Mouse (Mus musculus) stomach, embryonic 16.5 days (tissue): ENCODE measurements around the gene Sept6. TPM values are rescaled to one million over a fixed set of nuclear protein-coding genes. Genes with fewer than 3 reads are reported as not detected.
A peak's percentile ranks its signal among the peaks of the same experiment; 100 is the strongest.
"Not testable (repeated sequence)": the region's sequence is repeated elsewhere in the genome, so short reads cannot be mapped to it uniquely, and the experiment has no call there.

Experiments used
- ATAC-seq: fragments of 200-750 bp; cut with Nextera tagmentation; 2 replicates; pipeline ENCODE4 v1.8.0; 2017; ENCODE audit warnings: moderate number of reproducible peaks, moderate TSS enrichment; ENCODE audit not compliant: insufficient read depth, low FRiP score
- H3K27ac ChIP-seq: fragments of 300-500 bp; sonication (generic); 2 replicates; pipeline ENCODE4 v1.5.1; 2014; ENCODE audit warnings: low read length
- H3K27me3 ChIP-seq: fragments of 300-500 bp; sonication (generic); 2 replicates; pipeline ENCODE4 v1.6.1; 2014; ENCODE audit warnings: low read length, control low read depth, mixed read lengths; ENCODE audit not compliant: control insufficient read depth, insufficient read depth
- H3K36me3 ChIP-seq: fragments of 300-500 bp; sonication (generic); 2 replicates; pipeline ENCODE4 v1.6.1; 2014; ENCODE audit warnings: low read length; ENCODE audit not compliant: control insufficient read depth, insufficient read depth
- H3K4me1 ChIP-seq: fragments of 300-500 bp; sonication (generic); 2 replicates; pipeline ENCODE4 v1.6.1; 2014; ENCODE audit warnings: low read length, control low read depth, mixed read lengths; ENCODE audit not compliant: control insufficient read depth, insufficient read depth
- H3K4me2 ChIP-seq: fragments of 300-500 bp; sonication (generic); 2 replicates; pipeline ENCODE4 v1.6.1; 2014; ENCODE audit warnings: low read depth, low read length, mixed read lengths
- H3K4me3 ChIP-seq: fragments of 300-500 bp; sonication (generic); replicated peaks from 2 replicates; pipeline ENCODE4 v1.5.1; 2014; ENCODE audit warnings: mild to moderate bottlenecking, low read length
- H3K9ac ChIP-seq: fragments of 300-500 bp; sonication (generic); 2 replicates; pipeline ENCODE4 v1.6.1; 2014; ENCODE audit warnings: low read length
- H3K9me3 ChIP-seq: fragments of 300-500 bp; sonication (generic); replicated peaks from 2 replicates; pipeline ENCODE4 v1.6.1; 2016; ENCODE audit warnings: low read length, control low read depth; ENCODE audit not compliant: control insufficient read depth
- WGBS: fragments of 180-500 bp; shearing (Covaris S2); extraction: QIAGEN DNeasy Blood & Tissue Kit; methylation state at CpG from one replicate; pipeline ENCODE4 v1.1.7; 2014; 5-methylcytosine and 5-hydroxymethylcytosine counted together
- polyA plus RNA-seq: library from polyadenylated mRNA; unstranded; fragments of >200 nt; fragmentation: Nextera tagmentation; extraction: Ambion mirVana; gene quantifications from 2 replicates; pipeline ENCODE4 v1.2.1, GENCODE M21; 2015

Gene Sept6
- polyA plus RNA-seq, 1 experiment from 2014 or later, result 15.6 TPM

GRCm38 (mm10) chrX:36901655-36902054, 89.9 kb downstream of the Sept6 start:
- Histone ChIP-seq H3K4me1 (no peaks in the 10 kb centered on the region), H3K4me3 (peak overlapping the region; percentile 60), H3K27ac (no peak overlapping the region), H3K9ac (peak overlapping the region; percentile 75; the same call in 1 of the 2 replicates), H3K9me3 (no peaks in the 10 kb centered on the region), H3K36me3 (no peaks in the 10 kb centered on the region), H3K4me2 (peak overlapping the region; percentile 68), H3K27me3 (no peaks in the 10 kb centered on the region)
- 36% methylated on average over 3 of the region's 3 CpGs for WGBS
- ATAC-seq, result no peak

- not testable (repeated sequence) for H3K4me2 ChIP-seq
- WGBS, result 40% methylated on average over 1 of the region's 1 CpGs
Observed at GRCm38 (mm10) chrX:36898931-36899330, 92.7 kb downstream of the Sept6 start.

GRCm38 (mm10) chrX:36884719-36885118, 106.9 kb downstream of the Sept6 start:
- H3K4me3 ChIP-seq, result no peak overlapping the region
- H3K36me3 ChIP-seq, result peaks cover 8% of the 10 kb centered on the region; the same call in 1 of the 2 replicates
- no peaks in the 10 kb centered on the region for H3K4me1 ChIP-seq
- no peaks in the 10 kb centered on the region for H3K27me3 ChIP-seq
- H3K4me2 ChIP-seq, result no peak overlapping the region
- no peak overlapping the region for H3K27ac ChIP-seq
- H3K9me3 ChIP-seq, result peaks cover 3% of the 10 kb centered on the region; the same call in 1 of the 2 replicates
- no peak for ATAC-seq
- WGBS, result 90% methylated on average over 1 of the region's 1 CpGs
- H3K9ac ChIP-seq, result no peak overlapping the region

More at GRCm38 (mm10) chrX:36898931-36899330, 92.7 kb downstream of the Sept6 start:
- not testable (repeated sequence) for H3K4me1 ChIP-seq, H3K4me3 ChIP-seq, H3K27ac ChIP-seq, H3K9me3 ChIP-seq, H3K27me3 ChIP-seq, H3K36me3 ChIP-seq, ATAC-seq, H3K9ac ChIP-seq

GRCm38 (mm10) chrX:36874704-36875128, 116.9 kb downstream of the Sept6 start:
- WGBS, result 9% methylated on average over 26 of the region's 36 CpGs
- Histone ChIP-seq H3K36me3 (no peaks in the 10 kb centered on the region), H3K9ac (peak overlapping the region; percentile 83), H3K9me3 (no peaks in the 10 kb centered on the region), H3K27me3 (no peaks in the 10 kb centered on the region), H3K4me3 (peak overlapping the region; percentile 71), H3K4me2 (peak overlapping the region; percentile 59), H3K27ac (peak overlapping the region; percentile 70), H3K4me1 (no peaks in the 10 kb centered on the region)
- ATAC-seq, result no peak; the same call in 1 of the 2 replicates

- ATAC-seq, result peak; percentile 97
Observed at GRCm38 (mm10) chrX:36874178-36874696, 117.4 kb downstream of the Sept6 start.

GRCm38 (mm10) chrX:36873765-36874164, 117.8 kb downstream of the Sept6 start, which contains the start of the genes Ube2a and C330007P06Rik:
Gene Ube2a (plus strand): TSS chrX:36873900.
Gene C330007P06Rik (minus strand): TSS chrX:36874111.
- H3K4me2 ChIP-seq, result peak within 1 kb of the TSS; percentile 59
- no peak for ATAC-seq
- peak within 1 kb of the TSS; percentile 70 for H3K27ac ChIP-seq
- no peaks in the 10 kb centered on the region for H3K36me3 ChIP-seq
- H3K4me3 ChIP-seq, result peak within 1 kb of the TSS; percentile 71
- H3K9ac ChIP-seq, result peak within 1 kb of the TSS; percentile 83
- H3K9me3 ChIP-seq, result no peaks in the 10 kb centered on the region
- no peaks in the 10 kb centered on the region for H3K27me3 ChIP-seq
- no peaks in the 10 kb centered on the region for H3K4me1 ChIP-seq
- 12% methylated on average over 8 of the region's 8 CpGs for WGBS

More at GRCm38 (mm10) chrX:36874178-36874696, 117.4 kb downstream of the Sept6 start:
- H3K27me3 ChIP-seq, result no peaks in the 10 kb centered on the region
- H3K4me2 ChIP-seq, result peak overlapping the region; percentile 52
- peak overlapping the region; percentile 83 for H3K9ac ChIP-seq
- H3K36me3 ChIP-seq, result no peaks in the 10 kb centered on the region
- H3K4me1 ChIP-seq, result no peaks in the 10 kb centered on the region
- peak overlapping the region; percentile 70 for H3K27ac ChIP-seq
- H3K9me3 ChIP-seq, result no peaks in the 10 kb centered on the region
- 14% methylated on average over 54 of the region's 57 CpGs for WGBS
- peak overlapping the region; percentile 71 for H3K4me3 ChIP-seq

DNA sequence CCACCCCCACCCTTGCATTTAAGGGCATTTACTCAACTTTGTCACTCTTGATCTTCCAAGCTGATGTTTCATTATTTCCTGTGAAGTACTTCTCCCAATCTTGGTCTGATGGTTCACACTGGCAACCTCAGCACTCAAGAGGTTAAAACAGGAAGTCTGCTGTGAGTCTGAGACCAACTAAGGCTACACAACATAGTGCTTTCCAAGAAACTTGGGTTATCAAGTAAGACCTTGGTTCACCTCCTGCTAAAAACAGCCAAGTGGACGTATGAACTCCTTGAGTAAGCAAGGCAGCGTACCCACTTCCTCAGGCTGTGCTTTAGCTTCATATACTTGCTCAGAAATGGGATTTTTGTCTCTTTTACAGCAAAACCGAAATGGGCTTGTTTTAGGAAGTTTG, 121.2 kb downstream of the Sept6 start:
- Histone ChIP-seq H3K36me3 (no peaks in the 10 kb centered on the region), H3K4me3 (no peak overlapping the region), H3K9me3 (no peaks in the 10 kb centered on the region), H3K4me1 (no peaks in the 10 kb centered on the region), H3K27me3 (no peaks in the 10 kb centered on the region), H3K9ac (no peak overlapping the region), H3K4me2 (no peak overlapping the region), H3K27ac (no peak overlapping the region)
- WGBS, result 80% methylated on average over 3 of the region's 3 CpGs
- no peak for ATAC-seq

DNA sequence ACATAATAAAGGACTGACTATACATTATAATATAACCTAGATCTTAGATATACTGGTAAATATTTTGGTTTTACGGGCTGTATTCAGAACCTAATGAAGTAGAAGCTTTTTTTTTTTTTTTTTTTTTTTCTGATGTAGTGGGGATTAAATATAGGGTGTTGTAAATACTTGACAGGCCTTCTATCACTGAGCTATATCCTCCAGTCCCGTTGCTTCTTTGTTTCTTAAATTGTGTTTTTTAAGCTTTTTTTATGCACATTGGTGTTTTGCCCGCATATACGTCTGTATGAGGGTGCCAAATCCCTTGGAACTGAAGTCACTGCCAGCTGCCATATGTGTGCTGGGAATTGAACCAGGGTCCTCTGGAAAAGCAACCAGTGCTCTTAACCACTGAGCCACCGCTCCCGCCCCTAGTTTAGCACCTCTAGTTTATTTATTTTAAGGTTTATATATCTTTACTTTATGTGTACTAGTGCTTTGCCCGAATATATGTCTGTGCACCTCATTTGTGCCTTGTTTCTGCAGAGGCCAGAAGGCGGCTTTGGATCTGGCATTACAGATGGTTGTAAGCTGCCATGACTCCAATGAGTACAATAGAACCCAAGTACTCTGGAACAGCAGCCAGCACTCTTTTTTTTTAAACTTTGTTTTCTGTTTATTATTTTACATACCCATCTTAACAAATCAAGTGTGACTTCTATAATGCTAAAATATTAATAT, 126.8 kb downstream of the Sept6 start:
- Histone ChIP-seq H3K4me3 (peak overlapping the region; percentile 49), H3K9ac (no peak overlapping the region), H3K4me1 (peaks cover 3% of the 10 kb centered on the region; the same call in 1 of the 2 replicates), H3K27me3 (no peaks in the 10 kb centered on the region), H3K36me3 (no peaks in the 10 kb centered on the region), H3K4me2 (peak overlapping the region; percentile 35; the same call in 1 of the 2 replicates), H3K9me3 (no peaks in the 10 kb centered on the region), H3K27ac (no peak overlapping the region)
- 49% methylated on average over 8 of the region's 8 CpGs for WGBS
- no peak for ATAC-seq
